Mouse (Mus musculus) olfactory bulb, adult 2 months (tissue): Measurements from ENCODE around the gene Itgb1bp2.

ENCODE experiments used
- CTCF ChIP-seq: fragments of 200-500 bp; IDR thresholded peaks from 2 replicates; pipeline ENCODE4 v1.5.1; 2012; ENCODE audit warnings: low read depth, mild to moderate bottlenecking, low read length, moderate library complexity; ENCODE audit not compliant: insufficient read depth
- POLR2A ChIP-seq: fragments of 200-500 bp; IDR thresholded peaks from 2 replicates; pipeline ENCODE4 v1.6.1; 2012; ENCODE audit warnings: mild to moderate bottlenecking, low read depth, low read length, moderate library complexity; ENCODE audit not compliant: insufficient read depth

DNA sequence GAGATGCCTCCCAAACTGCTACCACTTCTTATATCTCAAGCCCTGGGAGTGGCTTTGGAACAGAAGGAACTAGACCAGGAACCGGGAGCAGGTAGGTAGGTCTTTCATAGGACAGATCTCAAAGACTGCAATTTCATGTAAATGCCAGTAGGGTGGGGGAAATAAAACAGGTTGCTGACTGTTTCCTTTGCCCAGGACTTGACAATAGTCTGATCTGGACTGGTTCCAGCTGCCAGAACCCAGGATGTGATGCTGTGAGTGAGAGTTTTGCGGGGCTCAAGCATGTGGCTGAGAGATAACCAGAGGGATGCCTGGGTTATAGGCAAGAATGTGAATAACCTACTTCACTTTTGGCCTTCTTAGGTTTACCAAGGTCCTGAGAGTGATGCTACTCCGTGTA lies 2.7 kb downstream of the Itgb1bp2 start:
- TF ChIP-seq CTCF (no peak), POLR2A (no peak)
